Mouse (Mus musculus): Measurements from ENCODE around the gene Nfxl1.
"Not testable (repeated sequence)": the region's sequence is repeated elsewhere in the genome, so short reads cannot be mapped to it uniquely, and the experiment has no call there.

DNA sequence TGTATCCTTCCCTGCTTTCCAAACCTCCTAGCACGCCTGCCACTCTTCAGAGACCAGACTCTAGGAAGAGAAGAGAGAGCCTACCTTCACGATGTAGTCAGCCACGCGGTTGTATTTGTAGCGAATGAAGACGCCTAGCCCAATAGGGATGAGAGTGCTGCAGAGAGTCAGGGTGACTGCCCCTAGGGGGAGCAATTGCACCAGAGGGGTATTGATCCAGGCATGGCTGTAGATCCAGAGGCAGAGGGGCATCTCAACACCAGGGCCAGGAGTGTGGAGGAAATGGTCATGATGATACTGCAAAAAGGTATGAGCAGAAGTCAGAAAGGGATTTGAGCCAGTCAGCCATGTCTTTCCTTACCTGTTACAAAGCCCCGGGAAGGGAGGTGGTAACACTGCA lies 26.6 kb upstream of the Nfxl1 start:
- TF ChIP-seq CTCF (IDR thresholded peaks at IDR 0.05; ENCODE audit: low read depth, low read length); GATA1 (IDR thresholded peaks at IDR 0.05; ENCODE audit: borderline replicate concordance, low read length): not testable (repeated sequence)

Data from G1E (cell line).